Mouse (Mus musculus) hindbrain, embryonic 13.5 days (tissue): ENCODE data around the gene Gpr108. TPM values are rescaled to one million over a fixed set of nuclear protein-coding genes. Genes with fewer than 3 reads are reported as not detected.

Experiments used
- ATAC-seq: fragments of 200-750 bp; cut with Nextera tagmentation; 2 replicates; pipeline ENCODE4 v1.8.0; 2017; ENCODE audit warnings: moderate TSS enrichment; ENCODE audit not compliant: low FRiP score
- H3K27ac ChIP-seq: fragments of 300-500 bp; sonication (generic); 2 replicates; pipeline ENCODE4 v1.5.1; 2015; ENCODE audit warnings: inconsistent platforms, mild to moderate bottlenecking, moderate library complexity
- H3K27me3 ChIP-seq: fragments of 300-500 bp; sonication (generic); 2 replicates; pipeline ENCODE4 v1.6.1; 2015; ENCODE audit warnings: mild to moderate bottlenecking, inconsistent platforms
- H3K36me3 ChIP-seq: fragments of 300-500 bp; sonication (generic); 2 replicates; pipeline ENCODE4 v1.6.1; 2015; ENCODE audit warnings: mild to moderate bottlenecking, inconsistent platforms
- H3K4me1 ChIP-seq: fragments of 300-500 bp; sonication (generic); replicated peaks from 2 replicates; pipeline ENCODE4 v1.6.1; 2015; ENCODE audit warnings: inconsistent platforms
- H3K4me2 ChIP-seq: fragments of 300-500 bp; sonication (generic); 2 replicates; pipeline ENCODE4 v1.6.1; 2015; ENCODE audit warnings: inconsistent platforms, mild to moderate bottlenecking, moderate library complexity
- H3K4me3 ChIP-seq: fragments of 300-500 bp; sonication (generic); 2 replicates; pipeline ENCODE4 v1.5.1; 2015; ENCODE audit warnings: mild to moderate bottlenecking, inconsistent platforms
- H3K9ac ChIP-seq: fragments of 300-500 bp; sonication (generic); 2 replicates; pipeline ENCODE4 v1.6.1; 2015; ENCODE audit warnings: mild to moderate bottlenecking, inconsistent platforms
- H3K9me3 ChIP-seq: fragments of 300-500 bp; sonication (generic); 2 replicates; pipeline ENCODE4 v1.6.1; 2016; ENCODE audit warnings: inconsistent platforms
- WGBS: fragments of 180-500 bp; shearing (Covaris S2); methylation state at CpG from one replicate; pipeline ENCODE4 v1.1.7; 2015; 5-methylcytosine and 5-hydroxymethylcytosine counted together
- microRNA-seq: library from miRNA; unstranded; fragments of <30 nt; microRNA quantifications from one replicate; pipeline ENCODE4, GENCODE M21; 2016
- polyA plus RNA-seq: library from polyadenylated mRNA; unstranded; fragments of >200 nt; fragmentation: Nextera tagmentation; extraction: Ambion mirVana; gene quantifications from 2 replicates; pipeline ENCODE4 v1.2.1, GENCODE M21; 2015

The Gpr108 gene
- polyA plus RNA-seq, 1 experiment from 2014 or later: 23.8 TPM

- Histone ChIP-seq H3K36me3 (no peaks in the 10 kb centered on the region), H3K27ac (no peak overlapping the region), H3K27me3 (no peaks in the 10 kb centered on the region), H3K9ac (no peak overlapping the region), H3K4me3 (no peak overlapping the region), H3K9me3 (no peaks in the 10 kb centered on the region), H3K4me1 (no peaks in the 10 kb centered on the region), H3K4me2 (no peak overlapping the region)
- 79% methylated on average over 2 of the region's 2 CpGs for WGBS
- ATAC-seq: no peak
These were observed 62.6 kb downstream of the Gpr108 start for GRCm38 (mm10) chr17:57185641-57186040.

Small RNAs within 50 kb of the gene (microRNA-seq; reads per million reads assigned to microRNA genes)
- not detected for gene Mir6978

Other genes with a start within 250 kb of the Gpr108 start
- gene Pspn, start 248.4 kb downstream of the Gpr108 start, polyA plus RNA-seq: 0.79 and 1.1 TPM in 2 replicates
- gene Gtf2f1, start 237.2 kb downstream of the Gpr108 start, polyA plus RNA-seq: 70.3 and 74.6 TPM in 2 replicates
- gene Gm17949, start 237.0 kb downstream of the Gpr108 start, polyA plus RNA-seq: 0.38 and 0.56 TPM in 2 replicates
- 31.6 and 33.3 TPM in 2 replicates for gene Khsrp, start 216.9 kb downstream of the Gpr108 start, polyA plus RNA-seq
- gene Slc25a41, start 206.8 kb downstream of the Gpr108 start, polyA plus RNA-seq: not detected in 2 replicates
- 2.9 TPM in 2 replicates for gene Crb3, start 189.3 kb downstream of the Gpr108 start, polyA plus RNA-seq
- gene Slc25a23, start 188.6 kb downstream of the Gpr108 start, polyA plus RNA-seq: 26.5 and 27.6 TPM in 2 replicates
- 4.0 and 4.3 TPM in 2 replicates for gene Dennd1c, start 169.9 kb downstream of the Gpr108 start, polyA plus RNA-seq
- gene Tubb4a, start 160.7 kb downstream of the Gpr108 start, polyA plus RNA-seq: 314 and 346 TPM in 2 replicates
- 4.6 and 5.5 TPM in 2 replicates for gene Tnfsf9, start 143.1 kb downstream of the Gpr108 start, polyA plus RNA-seq
- 0.32 and 0.61 TPM in 2 replicates for gene Cd70, start 98.7 kb downstream of the Gpr108 start, polyA plus RNA-seq
- gene Tnfsf14, start 54.3 kb downstream of the Gpr108 start, polyA plus RNA-seq: 0.09 and 0.14 TPM in 2 replicates
- 1.3 TPM in 2 replicates for gene C3, start 20.3 kb downstream of the Gpr108 start, polyA plus RNA-seq
- 12.5 and 14.6 TPM in 2 replicates for gene Trip10, start 1.0 kb upstream of the Gpr108 start, polyA plus RNA-seq
- 1.8 and 2.2 TPM in 2 replicates for gene Vav1, start 30.7 kb upstream of the Gpr108 start, polyA plus RNA-seq
- gene Adgre1, start 110.2 kb upstream of the Gpr108 start, polyA plus RNA-seq: 4.7 and 6.9 TPM in 2 replicates